Mouse (Mus musculus) liver, adult (tissue): ENCODE results near the gene Med27.

Experiments
- GATA4 ChIP-seq: IDR thresholded peaks from 2 replicates; pipeline ENCODE4 v1.6.1; 2014; ENCODE audit warnings: mild to moderate bottlenecking, low read length; ENCODE audit not compliant: insufficient replicate concordance

The Med27 gene

DNA sequence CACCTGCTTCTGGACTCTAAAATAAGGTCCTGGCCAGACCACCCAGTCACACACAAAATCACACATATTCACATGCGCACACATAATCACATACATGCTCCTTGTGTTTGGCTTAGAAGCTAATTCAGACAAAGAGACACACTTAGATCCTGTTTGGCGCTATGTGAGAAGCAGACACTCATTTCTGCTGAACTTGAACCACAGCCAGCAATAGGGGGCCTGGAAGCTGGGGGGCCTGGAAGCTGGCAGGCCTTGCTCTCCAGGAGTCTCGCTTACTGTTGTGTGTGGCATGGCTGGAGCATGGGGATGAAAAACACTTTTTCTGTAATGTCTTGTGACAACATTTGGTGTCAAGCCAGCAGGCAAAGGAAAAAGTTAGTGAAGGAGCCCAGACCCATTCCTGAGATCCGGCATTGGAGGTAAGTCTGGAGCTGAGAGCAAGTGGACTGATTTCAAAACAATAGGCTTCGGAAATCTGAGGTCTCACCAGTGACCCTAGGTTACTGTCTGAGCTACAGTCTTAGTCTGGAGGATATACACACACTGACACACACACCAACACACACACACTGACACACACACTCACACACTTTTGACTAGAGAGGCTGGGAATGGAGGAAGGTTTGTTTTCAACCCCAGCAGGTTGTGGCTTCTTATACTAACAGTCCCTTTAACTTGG lies 189.1 kb downstream of the Med27 start:
- no peak for TF ChIP-seq GATA4

DNA sequence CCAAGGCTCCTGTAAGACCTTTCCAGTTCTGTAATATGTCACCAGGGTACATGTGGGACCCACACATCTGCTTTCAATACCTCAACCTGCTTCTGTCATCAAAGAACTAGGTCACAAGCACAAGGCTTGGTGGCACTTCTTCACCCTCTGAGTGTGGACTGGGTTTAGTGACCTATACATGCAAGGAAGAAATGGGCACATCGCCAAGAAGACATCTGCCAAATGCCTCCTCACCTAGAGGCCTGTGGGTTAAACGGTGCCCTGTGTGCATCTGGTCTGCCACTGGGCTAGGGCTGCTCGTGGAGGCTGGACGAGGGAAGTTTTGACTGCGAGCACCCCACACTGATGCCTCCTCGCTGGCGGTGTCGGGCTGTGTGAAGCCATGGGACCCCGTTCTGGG lies 189.9 kb downstream of the Med27 start:
- no peak for TF ChIP-seq GATA4

DNA sequence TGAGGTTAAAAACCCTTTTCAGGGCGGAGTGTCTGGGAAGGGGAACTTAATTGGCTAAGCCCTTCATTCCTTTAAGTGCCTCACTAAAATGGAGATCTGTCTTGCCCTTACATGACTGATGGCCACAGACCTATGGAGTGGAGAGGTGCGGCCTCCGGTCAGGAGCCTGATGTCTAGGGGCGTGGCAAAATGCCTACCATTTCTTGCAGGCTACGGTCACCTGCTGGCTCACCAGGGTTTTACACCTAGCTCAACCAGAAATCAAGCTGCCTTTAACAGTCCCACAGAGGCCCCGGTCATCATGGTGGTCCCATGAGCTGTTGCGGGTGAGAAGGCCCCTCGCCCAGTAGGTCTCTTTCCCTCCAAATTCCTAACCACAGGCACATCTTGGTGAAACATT lies 190.7 kb downstream of the Med27 start:
- TF ChIP-seq GATA4 = no peak

DNA sequence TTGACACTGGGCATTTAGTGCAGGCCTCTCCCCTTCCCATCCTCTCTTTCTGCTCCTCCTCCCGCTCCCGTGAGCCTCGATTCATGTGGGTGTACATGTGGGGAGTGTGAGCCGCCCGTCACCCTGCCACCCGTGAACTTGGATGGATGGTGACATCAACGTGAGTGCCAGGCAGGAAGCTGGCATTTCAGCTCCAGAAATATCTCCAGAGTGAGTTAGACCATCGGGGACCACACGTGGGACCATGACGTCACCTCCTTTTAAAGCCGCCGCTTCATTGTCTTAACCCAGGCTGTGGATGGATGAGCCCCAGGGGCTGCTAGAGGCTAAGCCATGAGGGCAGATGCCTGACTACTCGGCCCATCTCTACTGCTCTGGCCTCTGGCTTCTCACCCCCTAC lies 195.4 kb downstream of the Med27 start:
- no peak for TF ChIP-seq GATA4

DNA sequence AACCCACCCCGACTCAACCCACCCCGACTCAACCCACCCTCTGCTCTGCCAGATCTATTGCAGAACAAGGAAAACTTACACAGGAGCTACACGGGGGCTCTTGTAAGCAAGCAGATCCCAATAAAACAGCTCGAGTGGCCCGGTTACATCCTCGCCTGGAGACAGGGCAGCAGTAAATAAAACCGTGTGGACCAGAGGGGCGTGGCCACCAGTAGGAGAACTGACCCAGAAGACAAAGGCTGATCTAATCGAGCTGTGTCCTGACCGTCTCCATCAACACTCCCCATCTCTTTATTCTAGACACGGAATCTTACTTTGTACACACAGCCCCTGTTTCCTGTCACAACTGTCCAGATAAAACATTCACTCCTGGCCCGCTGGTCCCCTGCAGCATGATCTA lies 200.0 kb downstream of the Med27 start:
- no peak for TF ChIP-seq GATA4

DNA sequence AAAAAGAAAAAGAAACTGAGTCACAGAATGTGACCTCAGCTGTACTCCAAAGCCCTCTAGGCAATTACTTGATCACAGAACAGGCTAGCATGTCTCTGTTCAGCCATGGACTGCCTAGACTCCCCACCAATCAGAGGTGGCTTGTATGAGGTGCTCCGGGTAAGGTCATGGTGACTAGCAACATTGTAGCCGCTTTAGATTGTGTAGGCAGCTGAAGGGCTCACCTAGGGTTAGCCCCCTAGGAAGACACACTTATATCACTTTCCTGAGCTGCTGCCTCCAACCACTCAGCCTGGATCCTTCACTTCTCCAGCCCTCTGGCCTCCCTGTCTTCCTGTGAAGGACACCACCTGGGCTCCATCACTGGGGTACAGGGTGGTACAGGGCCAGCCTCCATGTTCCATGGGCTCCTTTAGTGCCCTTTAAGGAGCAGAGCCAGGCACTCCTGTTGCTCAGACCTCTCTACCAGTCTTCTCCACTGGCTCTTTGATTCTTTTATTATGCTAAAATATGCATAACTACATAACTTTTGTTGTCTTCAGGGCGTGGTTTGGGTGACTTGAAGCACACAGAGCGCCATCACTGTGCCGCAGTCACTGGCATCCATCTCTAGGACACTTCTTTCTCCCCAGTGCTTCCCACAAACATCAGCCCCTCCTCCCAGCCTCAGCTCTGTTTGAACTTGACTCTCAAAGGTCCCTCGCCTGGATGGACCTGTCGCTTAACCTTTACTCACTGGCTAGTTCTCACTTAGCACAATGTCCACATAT lies 205.4 kb downstream of the Med27 start:
- no peak for TF ChIP-seq GATA4

DNA sequence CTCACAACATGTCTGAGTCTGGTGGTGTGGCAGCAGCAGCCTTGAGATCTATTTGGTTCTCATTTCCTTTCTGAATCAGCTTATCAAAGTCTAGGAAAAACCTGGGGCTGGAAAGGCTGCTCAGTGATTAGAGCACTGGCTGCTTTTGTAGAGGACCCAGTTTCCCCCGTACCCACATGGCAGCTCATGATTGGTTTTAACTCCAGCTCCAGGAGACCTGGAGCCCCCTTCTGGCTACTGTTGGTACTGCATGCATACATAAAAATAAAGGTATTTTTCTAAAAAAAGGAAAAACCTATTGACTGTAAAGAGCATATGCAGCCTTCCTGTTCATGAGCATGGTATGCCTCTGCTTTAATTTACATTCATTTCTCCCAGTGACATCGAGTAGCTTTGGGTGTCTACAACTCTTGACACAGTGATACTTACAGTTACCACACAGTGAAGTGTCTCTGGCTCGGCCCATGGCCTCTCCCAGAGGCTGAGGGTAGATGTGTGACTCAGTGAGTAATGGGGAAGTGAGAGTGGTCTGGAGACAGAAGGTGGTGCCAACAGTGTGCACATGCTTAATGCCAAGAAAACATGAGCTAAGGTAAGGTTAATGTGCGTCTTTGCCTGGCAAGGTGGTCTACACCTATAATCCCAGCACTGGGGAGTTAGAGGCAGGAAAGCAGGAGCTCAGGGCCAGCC lies 207.5 kb downstream of the Med27 start:
- TF ChIP-seq GATA4 = no peak

DNA sequence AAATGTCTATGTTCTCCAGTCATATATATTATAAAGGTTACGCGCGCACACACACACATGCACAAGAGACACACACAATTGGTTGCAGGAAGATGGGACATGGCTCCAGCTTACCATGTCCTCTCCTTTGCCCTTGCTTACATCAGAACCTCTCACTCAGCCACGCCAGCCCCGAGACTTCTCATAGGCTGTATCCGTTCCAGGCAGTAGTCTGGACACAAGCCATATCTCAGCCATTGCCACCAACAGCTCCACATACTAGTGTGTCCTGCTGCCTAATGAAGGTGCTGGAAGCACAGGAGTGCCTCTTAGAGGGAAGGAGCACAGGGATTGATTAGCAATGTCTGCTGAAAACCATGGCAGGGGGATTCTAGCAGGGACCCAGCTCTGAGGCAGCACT lies 211.9 kb downstream of the Med27 start:
- TF ChIP-seq GATA4 = no peak

DNA sequence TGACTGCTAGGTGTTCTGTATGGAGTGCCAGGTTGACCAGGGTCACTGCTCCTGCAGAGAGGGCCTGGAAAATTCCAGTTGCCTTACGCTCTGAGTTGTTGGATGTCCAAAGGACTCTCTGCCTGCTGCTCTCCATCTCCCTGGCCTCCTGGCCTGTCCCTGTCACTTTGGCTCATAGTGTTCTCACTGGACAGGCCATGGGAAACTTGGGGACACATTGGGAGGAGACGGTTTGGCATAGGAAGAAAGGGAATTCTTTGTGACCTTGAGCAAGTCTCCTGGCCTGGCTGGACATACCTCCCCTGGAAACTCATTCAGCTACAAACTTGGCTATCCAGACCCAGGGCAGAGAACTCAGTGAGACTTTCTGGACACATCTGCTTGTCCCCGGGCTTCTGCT lies 213.3 kb downstream of the Med27 start:
- TF ChIP-seq GATA4 = no peak

DNA sequence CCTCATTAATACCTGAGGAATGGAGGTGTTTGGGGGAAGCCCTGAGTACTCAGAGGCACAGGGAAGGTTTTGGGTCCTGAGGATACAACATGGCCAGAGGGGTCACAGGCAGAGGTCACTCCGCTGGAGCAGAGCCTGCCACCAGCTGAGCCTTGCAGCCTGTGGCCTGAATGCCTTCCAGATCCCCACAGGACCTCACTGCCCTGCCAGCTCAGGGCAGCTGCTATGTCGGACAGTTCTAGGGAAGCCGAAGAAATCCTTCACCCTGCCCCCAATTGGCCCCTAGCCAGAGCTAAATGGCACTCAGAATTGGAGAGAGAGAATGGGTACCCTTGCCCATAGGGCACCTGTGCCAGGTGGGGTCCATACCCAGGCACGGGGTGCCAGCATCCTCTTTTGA lies 214.8 kb downstream of the Med27 start:
- no peak for TF ChIP-seq GATA4

DNA sequence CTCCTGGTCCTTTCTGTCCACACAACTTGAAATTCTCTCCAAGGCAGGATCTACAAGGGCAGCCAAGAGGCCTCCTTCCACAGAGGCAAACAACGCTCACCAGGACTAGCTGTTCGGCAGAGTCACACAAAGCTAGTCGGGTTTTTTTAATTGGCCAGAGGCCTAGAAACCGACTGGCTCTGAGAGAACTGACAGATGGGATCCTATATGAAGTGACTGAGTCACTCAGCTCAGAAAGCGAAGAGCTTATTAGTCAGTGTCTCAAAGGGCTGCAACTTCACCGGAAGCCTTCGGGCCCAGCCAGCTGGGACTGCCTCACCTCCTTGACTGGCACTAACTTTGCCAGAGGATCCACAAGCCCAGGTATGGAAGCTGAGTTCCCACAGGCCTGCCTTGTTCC lies 217.4 kb downstream of the Med27 start:
- no peak for TF ChIP-seq GATA4

DNA sequence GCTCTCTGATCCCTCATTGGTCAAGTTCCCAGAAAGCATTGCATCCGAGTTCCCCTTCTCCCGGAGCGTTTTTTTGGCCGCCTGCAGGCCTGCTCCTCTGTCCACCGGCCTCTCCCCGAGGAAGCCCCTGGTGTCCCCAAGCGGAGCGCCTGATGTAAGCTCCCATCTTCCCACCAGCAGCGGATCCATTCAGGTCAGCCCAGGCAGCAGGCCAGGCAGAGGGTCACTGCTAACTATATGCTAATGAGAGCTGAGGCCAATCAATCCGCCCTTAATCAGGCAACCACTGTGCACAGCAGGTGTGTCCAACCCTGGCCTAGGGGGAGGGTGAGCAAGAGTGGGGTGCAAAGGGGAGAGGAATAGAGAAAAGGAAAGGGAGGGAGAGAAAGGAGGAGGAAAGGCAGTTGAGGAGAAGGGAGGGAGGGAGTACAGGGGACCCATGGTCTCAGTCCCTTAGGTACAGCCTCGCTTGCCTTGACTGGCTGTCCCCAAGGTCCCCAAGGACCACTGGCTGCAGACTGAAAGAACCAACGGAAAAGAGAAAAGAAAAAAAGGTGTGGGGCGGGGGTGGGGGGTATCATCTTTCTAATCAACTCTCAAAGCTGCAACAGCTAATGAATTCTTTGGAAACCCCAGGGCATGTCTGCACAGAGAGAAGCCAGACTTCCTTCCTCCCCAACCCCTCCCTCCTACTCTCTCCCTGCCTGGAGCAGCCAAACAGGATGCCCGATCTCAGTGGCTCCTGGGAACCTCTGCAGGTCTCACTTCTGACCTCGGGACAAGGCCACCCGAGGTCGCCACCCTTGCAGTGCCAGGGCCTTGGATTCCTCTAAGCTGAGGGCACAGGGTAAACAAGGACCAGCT lies 219.2 kb downstream of the Med27 start:
- no peak for TF ChIP-seq GATA4

DNA sequence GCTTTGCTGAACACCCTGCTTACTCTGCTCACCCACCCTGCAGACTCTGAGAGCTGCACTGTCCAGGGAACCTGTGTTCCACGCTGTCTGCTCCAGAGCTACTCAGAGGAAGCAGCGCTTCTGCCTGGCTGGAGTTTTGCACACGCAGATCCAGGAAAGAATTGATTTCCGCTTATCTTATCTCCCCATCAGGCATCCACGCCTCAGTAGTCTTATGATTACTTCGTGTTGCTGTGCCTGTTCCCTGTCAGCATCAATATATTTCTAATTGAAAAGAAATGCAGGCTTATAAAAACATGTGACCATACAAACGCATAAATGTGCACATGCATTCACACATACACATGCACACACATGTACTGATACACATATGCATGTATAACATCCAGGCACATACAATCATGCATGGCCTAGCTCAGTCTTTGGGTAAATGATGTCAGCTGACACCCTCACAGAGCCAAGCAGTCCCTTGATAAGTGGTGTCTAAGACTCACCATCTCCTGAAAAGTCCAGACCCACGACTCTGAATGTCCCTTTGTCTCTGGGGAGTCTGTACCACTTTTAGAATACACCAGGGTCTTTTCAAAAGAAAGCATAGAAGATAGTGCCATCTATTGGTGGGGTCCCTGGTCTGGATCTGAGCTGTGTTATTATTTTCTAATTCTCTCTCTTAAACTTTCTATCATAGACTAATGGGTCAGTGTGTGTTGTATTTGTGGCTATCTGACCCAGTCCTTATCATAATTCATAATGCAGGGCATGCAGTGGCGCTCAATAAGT lies 225.5 kb downstream of the Med27 start:
- TF ChIP-seq GATA4 = no peak

DNA sequence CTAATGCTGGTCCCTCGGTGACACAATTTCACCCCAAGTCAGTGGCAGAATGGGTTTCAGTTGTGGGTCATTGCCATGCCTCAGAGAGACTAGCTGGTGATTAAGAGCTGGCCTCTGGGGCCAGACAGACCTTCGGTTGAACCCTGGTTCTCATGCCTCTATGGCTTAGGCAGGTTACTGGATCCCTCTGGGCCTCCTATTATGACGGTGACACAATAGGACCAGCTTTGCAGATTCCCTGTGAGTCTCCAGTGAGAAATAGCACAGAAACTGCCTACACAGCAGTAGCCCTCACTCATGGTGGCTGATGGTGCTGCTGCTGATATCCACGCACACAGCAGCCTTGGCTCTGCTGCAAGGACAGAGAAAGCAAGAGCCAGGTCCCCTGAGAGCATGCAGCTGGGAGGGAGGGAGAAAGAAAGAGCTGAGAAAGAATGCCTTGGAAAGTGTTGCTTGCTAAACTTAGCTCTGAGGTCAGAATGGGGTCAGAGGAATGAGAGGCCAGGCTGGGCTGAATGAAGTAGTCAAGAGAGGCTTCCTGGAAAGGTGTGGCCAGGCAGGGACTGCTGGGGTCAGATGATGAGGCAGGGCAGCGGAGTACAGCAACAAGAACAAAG lies 226.3 kb downstream of the Med27 start:
- TF ChIP-seq GATA4 = no peak
